Mouse (Mus musculus) left cerebral cortex, postnatal 25 days (tissue): ENCODE measurements around the gene Rpusd3. TPM values are rescaled to one million over a fixed set of nuclear protein-coding genes. Genes with fewer than 3 reads are reported as not detected.

Experiments
- DNase-seq, 2 experiments: peaks; one replicate each; pipeline ENCODE4 v3.0.0; 2022; ENCODE audit warnings: low spot score in 2 of 2, mixed read lengths in 1 of 2
- intact Hi-C: fragments of 180-260 bp; cut with DNase I; formaldehyde crosslinking; loops from one replicate; pipeline ENCODE4 v1.15.1; 2025
- total RNA-seq, 2 experiments: library from RNA; stranded (reverse); gene quantifications; 2 replicates each; pipeline ENCODE4 v1.2.3; 2021

Rpusd3 gene
- total RNA-seq = 10 to 100 TPM; 17.0 to 21.0 TPM

GRCm38 (mm10) chr6:113419199-113419587 lies at the start of gene Rpusd3:
Rpusd3 (minus strand) TSS chr6:113419340.
- peak; percentile 97 to 98 for DNase-seq
- intact Hi-C loops = no loop called here

- DNase-seq = no peak
- intact Hi-C loops = no loop called here
Measured at GRCm38 (mm10) chr6:113468512-113468911, 49.4 kb upstream of the Rpusd3 start.

- DNase-seq = no peak
- intact Hi-C loops = no loop called here
Measured at GRCm38 (mm10) chr6:113465602-113466001, 46.5 kb upstream of the Rpusd3 start.

- intact Hi-C loops = no loop called here
- DNase-seq = no peak
Measured at GRCm38 (mm10) chr6:113464040-113464439, 44.9 kb upstream of the Rpusd3 start.

GRCm38 (mm10) chr6:113458635-113459034 lies 39.5 kb upstream of the Rpusd3 start:
- DNase-seq = no peak
- intact Hi-C loops = no loop called here

GRCm38 (mm10) chr6:113457952-113458534 lies 38.9 kb upstream of the Rpusd3 start, which contains the start of gene Il17re:
Il17re (plus strand) TSS chr6:113458484.
- no peak for DNase-seq
- intact Hi-C loops = no loop called here

- DNase-seq = no peak
- intact Hi-C loops = no loop called here
Measured at GRCm38 (mm10) chr6:113455007-113455406, 35.9 kb upstream of the Rpusd3 start.

- DNase-seq = no peak
- intact Hi-C loops = loop anchor here (5.0 kb wide), 1 partner anchor 80 kb away; the partner anchor contains the start of genes Emc3 and Fancd2
Measured at GRCm38 (mm10) chr6:113451839-113452238, 32.7 kb upstream of the Rpusd3 start.

GRCm38 (mm10) chr6:113447639-113448038 lies 28.5 kb upstream of the Rpusd3 start:
- DNase-seq = no peak

GRCm38 (mm10) chr6:113444207-113444965 lies 25.2 kb upstream of the Rpusd3 start:
- intact Hi-C loops = no loop called here
- no peak for DNase-seq

More at GRCm38 (mm10) chr6:113447639-113448038, 28.5 kb upstream of the Rpusd3 start:
- intact Hi-C loops = no loop called here

GRCm38 (mm10) chr6:113443091-113443490 lies 24.0 kb upstream of the Rpusd3 start:
- DNase-seq = no peak

GRCm38 (mm10) chr6:113442442-113443090 lies 23.4 kb upstream of the Rpusd3 start, which contains the start of gene Jagn1:
Jagn1 (plus strand) TSS chr6:113442569.
- intact Hi-C loops = loop anchor here (1.0 kb wide), 1 partner anchor 27 kb away; no protein-coding TSS in a partner anchor
- DNase-seq = peak; percentile 88 to 93

More at GRCm38 (mm10) chr6:113443091-113443490, 24.0 kb upstream of the Rpusd3 start:
- intact Hi-C loops = no loop called here

GRCm38 (mm10) chr6:113442087-113442441 lies 22.9 kb upstream of the Rpusd3 start:
- intact Hi-C loops = loop anchor here (1.0 kb wide), 1 partner anchor 27 kb away; no protein-coding TSS in a partner anchor
- no peak for DNase-seq

GRCm38 (mm10) chr6:113441147-113441680 lies 22.1 kb upstream of the Rpusd3 start:
- intact Hi-C loops = no loop called here
- DNase-seq = peak; percentile 54 to 74

- intact Hi-C loops = no loop called here
- no peak for DNase-seq
Measured at GRCm38 (mm10) chr6:113440686-113441085, 21.5 kb upstream of the Rpusd3 start.

- no peak for DNase-seq
Measured at GRCm38 (mm10) chr6:113438721-113439430, 19.7 kb upstream of the Rpusd3 start.

GRCm38 (mm10) chr6:113437135-113437534 lies 18.0 kb upstream of the Rpusd3 start:
- DNase-seq = no peak
- intact Hi-C loops = no loop called here

More at GRCm38 (mm10) chr6:113438721-113439430, 19.7 kb upstream of the Rpusd3 start:
- intact Hi-C loops = no loop called here

- no peak for DNase-seq
- intact Hi-C loops = no loop called here
Measured at GRCm38 (mm10) chr6:113435664-113436205, 16.6 kb upstream of the Rpusd3 start, which contains the start of gene Cidec. Cidec (minus strand) TSS chr6:113435760.

GRCm38 (mm10) chr6:113434691-113435090 lies 15.6 kb upstream of the Rpusd3 start:
- intact Hi-C loops = no loop called here
- DNase-seq = no peak
